8 mouse cellular contexts compared by ENCODE assay signal in genomic region chr10:50894170-50894991, GRCm38 (mm10). TPM values are rescaled to one million over a fixed set of nuclear protein-coding genes. Genes with fewer than 3 reads are reported as not detected.
DNase-seq lines count a peak whose midpoint lies in the region; ATAC-seq and TF ChIP-seq lines count a peak whose summit lies in the region.

Sim1 (plus strand) TSS chr10:50894754.

- H3K36me3 ChIP-seq in forebrain, embryonic 16.5 days (ENCODE audit: control insufficient read depth, insufficient read depth): no peaks in the 10 kb centered on the region
- H3K36me3 ChIP-seq in intestine, embryonic 14.5 days (ENCODE audit: control insufficient read depth, insufficient read depth, low read length): no peaks in the 10 kb centered on the region
- no peaks in the 10 kb centered on the region for H3K36me3 ChIP-seq in liver, embryonic 14.5 days (replicated peaks; ENCODE audit: control insufficient read depth, insufficient read depth, low read depth)
- no peaks in the 10 kb centered on the region for H3K36me3 ChIP-seq in neural tube, embryonic 12.5 days

- DNase-seq in ovary, postnatal 36 days (ENCODE audit: low spot score): peak; percentile 34
- no peak for DNase-seq in ovary, postnatal 14 days (ENCODE audit: low spot score)
- peak; percentile 28 for DNase-seq in c-Kit-positive CD71-positive TER-119-positive erythroid progenitor cells, embryonic 14.5 days (ENCODE audit: low spot score)
- DNase-seq in intestine, embryonic 14.5 days (ENCODE audit: low spot score): peak; percentile 88
- peak; percentile 24 to 34 (median 32) for DNase-seq in liver, embryonic 14.5 days (ENCODE audit: low read depth in 3 of 3, low spot score in 3 of 3)

- under 1% methylated on average over 60 of the region's 62 CpGs for whole genome bisulfite sequencing in forebrain, embryonic 16.5 days
- WGBS in intestine, embryonic 14.5 days: under 1% methylated on average over 59 of the region's 62 CpGs
- WGBS in liver, embryonic 14.5 days (ENCODE audit: insufficient replicate concordance): under 1% methylated on average over 55 of the region's 62 CpGs
- under 1% methylated on average over 62 of the region's 62 CpGs for WGBS in neural tube, embryonic 12.5 days

- peak within 1 kb of the TSS; percentile 37; the same call in 1 of the 2 replicates for H3K9ac ChIP-seq in forebrain, embryonic 16.5 days (replicated peaks; ENCODE audit: low read depth, low read length)
- H3K9ac ChIP-seq in intestine, embryonic 14.5 days (ENCODE audit: low read length): no peak within 1 kb of the TSS
- H3K9ac ChIP-seq in liver, embryonic 14.5 days (replicated peaks): no peak within 1 kb of the TSS
- H3K9ac ChIP-seq in neural tube, embryonic 12.5 days: no peak within 1 kb of the TSS; the same call in 1 of the 2 replicates

- H3K9me3 ChIP-seq in forebrain, embryonic 16.5 days (ENCODE audit: control insufficient read depth, low read length): no peaks in the 10 kb centered on the region
- H3K9me3 ChIP-seq in intestine, embryonic 14.5 days (ENCODE audit: control insufficient read depth, low read length): no peaks in the 10 kb centered on the region
- no peaks in the 10 kb centered on the region for H3K9me3 ChIP-seq in liver, embryonic 14.5 days (ENCODE audit: control insufficient read depth, low read length)
- H3K9me3 ChIP-seq in neural tube, embryonic 12.5 days: no peaks in the 10 kb centered on the region

- H3K4me3 ChIP-seq in forebrain, embryonic 16.5 days (replicated peaks; ENCODE audit: low read length): peak within 1 kb of the TSS; percentile 57
- H3K4me3 ChIP-seq in intestine, embryonic 14.5 days (ENCODE audit: low read depth, low read length): peak within 1 kb of the TSS; percentile 39
- H3K4me3 ChIP-seq in liver, embryonic 14.5 days (ENCODE audit: insufficient read depth in 1 of 2, low read depth in 2 of 2, low read length in 2 of 2): peak within 1 kb of the TSS in 1 of 2 experiments; percentile 5; a peak in 3 of 4 replicates
- H3K4me3 ChIP-seq in neural tube, embryonic 12.5 days: peak within 1 kb of the TSS; percentile 51

- peak within 1 kb of the TSS; percentile 90 for H3K4me2 ChIP-seq in forebrain, embryonic 16.5 days (ENCODE audit: low read length)
- peak within 1 kb of the TSS; percentile 64 for H3K4me2 ChIP-seq in intestine, embryonic 14.5 days (ENCODE audit: low read length)
- peak within 1 kb of the TSS; percentile 48 for H3K4me2 ChIP-seq in liver, embryonic 14.5 days (ENCODE audit: low read depth)
- peak within 1 kb of the TSS; percentile 83 for H3K4me2 ChIP-seq in neural tube, embryonic 12.5 days (replicated peaks)

- TF ChIP-seq CTCF in liver, embryonic 14.5 days (IDR thresholded peaks at IDR 0.05; ENCODE audit: low read depth): no peak

- H3K27ac ChIP-seq in forebrain, embryonic 16.5 days (ENCODE audit: low read length): no peak within 1 kb of the TSS
- no peak within 1 kb of the TSS for H3K27ac ChIP-seq in intestine, embryonic 14.5 days (ENCODE audit: low read depth)
- no peak within 1 kb of the TSS for H3K27ac ChIP-seq in liver, embryonic 14.5 days
- no peak within 1 kb of the TSS for H3K27ac ChIP-seq in neural tube, embryonic 12.5 days

- H3K27me3 ChIP-seq in forebrain, embryonic 16.5 days (replicated peaks; ENCODE audit: control insufficient read depth, insufficient read depth, low read length): peaks cover 69% of the 10 kb centered on the region
- H3K27me3 ChIP-seq in intestine, embryonic 14.5 days (replicated peaks; ENCODE audit: control insufficient read depth, insufficient read depth, low read length): peaks cover 100% of the 10 kb centered on the region
- peaks cover 95% of the 10 kb centered on the region for H3K27me3 ChIP-seq in liver, embryonic 14.5 days (ENCODE audit: control insufficient read depth, insufficient read depth, low read length)
- H3K27me3 ChIP-seq in neural tube, embryonic 12.5 days (replicated peaks): peaks cover 90% of the 10 kb centered on the region

- no peak for TF ChIP-seq EP300 in liver, embryonic 14.5 days (IDR thresholded peaks at IDR 0.05; ENCODE audit: low read depth)

- H3K4me1 ChIP-seq in forebrain, embryonic 16.5 days (replicated peaks; ENCODE audit: control insufficient read depth, insufficient read depth, low read length): peaks cover 15% of the 10 kb centered on the region
- H3K4me1 ChIP-seq in intestine, embryonic 14.5 days (replicated peaks; ENCODE audit: control insufficient read depth, insufficient read depth, low read length): 0 out of 2 replicates have a peak, but pooled peaks cover 4% of the 10 kb centered on the region
- H3K4me1 ChIP-seq in liver, embryonic 14.5 days (replicated peaks; ENCODE audit: control insufficient read depth in 2 of 2, insufficient read depth in 2 of 2, low read length in 1 of 2): no peaks in the 10 kb centered on the region; a peak in 1 of 4 replicates
- peaks cover 12% of the 10 kb centered on the region for H3K4me1 ChIP-seq in neural tube, embryonic 12.5 days

- peak; percentile 95 for ATAC-seq in forebrain, embryonic 16.5 days
- peak; percentile 93 for ATAC-seq in intestine, embryonic 14.5 days (replicated peaks; ENCODE audit: low FRiP score, low TSS enrichment, low read depth)
- ATAC-seq in liver, embryonic 14.5 days (ENCODE audit: insufficient read depth): peak; percentile 72
- peak; percentile 94 for ATAC-seq in neural tube, embryonic 12.5 days (ENCODE audit: low FRiP score, low read depth)
- no peak for ATAC-seq in monocyte, adult 5-6 weeks (replicated peaks; ENCODE audit: insufficient number of reproducible peaks, low FRiP score, low TSS enrichment, poor library complexity, severe bottlenecking)

RNA-seq across cellular contexts. Expression of gene Sim1, which starts in this region (rescaled TPM):
- polyA plus RNA-seq in forebrain, embryonic 16.5 days (2015; fragmentation: Nextera tagmentation; extraction: Ambion mirVana): 0.26 and 2.3 TPM in 2 replicates
- 0.05 TPM in 1 of 2 replicates, not detected in the other for polyA plus RNA-seq in intestine, embryonic 14.5 days (2014; fragmentation: Nextera tagmentation; extraction: Ambion mirVana)
- polyA plus RNA-seq in liver, embryonic 14.5 days (2012; rRNA removed): not detected in 2 replicates
- polyA plus RNA-seq in liver, embryonic 14.5 days (2014; fragmentation: Nextera tagmentation; extraction: Ambion mirVana): not detected in 2 replicates
- polyA plus RNA-seq in neural tube, embryonic 12.5 days (2016; fragmentation: Nextera tagmentation; extraction: Ambion mirVana): 2.4 and 2.6 TPM in 2 replicates
- total RNA-seq in monocyte, adult 5-6 weeks (2017): not detected in 3 replicates

Comparison
In these comparisons a context has a peak if more than half of its experiments do, and no peak if none do; other contexts are left out.
1. Peak in DNase-seq, ATAC-seq, H3K4me3 ChIP-seq and H3K4me2 ChIP-seq in intestine, embryonic 14.5 days; RNA of the gene not detected or under 1 TPM.
2. Peak in DNase-seq, ATAC-seq and H3K4me2 ChIP-seq in liver, embryonic 14.5 days; RNA of the gene not detected or under 1 TPM.